Mouse (Mus musculus): ENCODE results near the gene Smo. TPM values are rescaled to one million over a fixed set of nuclear protein-coding genes. Genes with fewer than 3 reads are reported as not detected.

The Smo gene
- polyA plus RNA-seq (2012): 25.7 and 32.8 TPM in 2 replicates

DNA sequence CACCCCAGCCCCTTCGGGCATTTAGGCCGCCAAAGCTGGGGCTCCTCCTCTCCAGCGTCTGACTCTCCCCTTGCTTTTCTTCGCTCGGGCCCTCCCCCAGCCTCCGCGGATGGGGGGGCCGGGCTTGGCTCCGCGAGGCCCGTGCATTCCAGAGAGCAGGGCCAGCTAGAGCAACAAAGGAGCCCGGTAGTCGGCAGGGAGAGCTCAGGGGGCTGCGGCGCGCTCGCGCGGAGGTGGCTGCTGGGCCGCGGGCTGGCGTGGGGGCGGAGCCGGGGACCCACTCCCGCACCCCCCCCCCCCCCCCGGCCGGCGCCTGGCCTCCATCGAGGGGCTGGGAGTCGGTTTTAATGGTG, at the start of gene Smo:
Smo (plus strand) TSS at position 168 of the 353 bp plus-strand sequence.

DNA sequence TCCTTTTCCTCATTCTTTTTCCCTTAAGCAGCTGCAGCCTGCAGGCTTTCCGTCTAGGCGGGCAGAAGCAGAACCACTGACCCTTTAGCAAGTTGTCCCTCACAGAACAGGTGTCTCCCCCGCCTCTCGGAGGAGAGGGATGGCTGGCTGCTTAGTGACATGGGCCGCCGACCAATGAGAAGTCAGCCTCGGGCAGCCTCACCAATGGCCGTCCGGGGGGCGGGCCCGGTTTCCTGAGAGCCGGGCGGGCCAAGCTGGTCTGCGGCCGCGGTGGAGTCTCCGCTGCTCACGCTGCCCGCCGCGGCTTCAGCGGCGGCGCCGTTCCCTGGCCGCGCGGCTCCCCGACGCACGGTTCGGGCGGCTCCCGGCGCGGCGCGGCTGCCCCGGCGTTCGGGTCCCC, 41.4 kb upstream of the Smo start, which contains the start of gene Tspan33:
Tspan33 (plus strand) TSS at position 270 of the 400 bp plus-strand sequence.

DNA sequence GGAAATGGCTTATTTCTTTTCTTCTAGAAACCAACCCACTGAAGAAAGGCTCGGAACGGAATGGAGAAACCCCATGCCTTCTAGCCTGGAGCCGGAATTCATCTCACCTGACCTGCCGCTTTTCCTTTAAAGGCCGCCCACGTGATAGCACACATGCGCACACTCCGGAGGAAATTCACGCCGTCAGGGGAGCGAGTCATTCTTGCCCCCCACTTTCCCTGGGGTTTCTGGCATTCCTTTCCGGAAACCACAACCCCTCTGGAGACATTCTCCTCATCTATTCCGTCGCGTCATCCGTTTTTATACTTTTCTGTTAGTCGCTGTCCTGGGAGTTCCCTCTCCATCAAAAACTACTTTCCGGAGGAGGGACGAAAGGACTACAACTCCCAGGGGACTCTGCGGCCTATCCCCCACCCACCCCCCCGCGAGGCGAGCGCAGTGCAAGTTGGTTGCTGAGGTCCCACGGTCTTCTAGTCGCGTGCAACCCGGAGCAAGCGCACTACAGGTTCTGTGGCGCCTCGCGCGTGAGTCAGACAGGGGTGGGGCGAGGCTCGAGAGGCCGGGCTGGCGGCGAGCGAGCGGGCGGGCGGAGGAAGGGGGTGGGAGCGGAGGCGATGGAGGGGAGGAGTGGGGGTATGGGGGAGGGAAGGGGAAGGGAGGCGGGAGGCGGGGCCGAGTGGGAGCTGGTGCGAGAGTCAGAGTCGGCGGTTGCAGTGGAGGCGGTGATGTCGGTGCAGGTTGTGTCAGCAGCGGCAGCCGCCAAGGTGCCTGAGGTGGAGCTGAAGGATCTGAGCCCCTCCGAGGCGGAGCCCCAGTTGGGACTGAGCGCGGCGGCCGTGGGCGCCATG, 32.7 kb downstream of the Smo start, which contains the start of gene Ahcyl2:
Ahcyl2 (plus strand) TSS at position 199 of the 848 bp plus-strand sequence.

Other genes with a start within 250 kb of the Smo start
- 0.22 and 0.30 TPM in 2 replicates for gene Kcp, start 227.6 kb upstream of the Smo start, polyA plus RNA-seq (2012)
- gene Irf5, start 208.9 kb upstream of the Smo start, polyA plus RNA-seq (2012): 43.9 and 61.6 TPM in 2 replicates
- gene Tnpo3, start 125.6 kb upstream of the Smo start, polyA plus RNA-seq (2012): 28.2 and 43.1 TPM in 2 replicates
- 16.9 and 22.5 TPM in 2 replicates for gene Tspan33, start 41.3 kb upstream of the Smo start, polyA plus RNA-seq (2012)
- 6.6 and 9.9 TPM in 2 replicates for gene Ahcyl2, start 32.5 kb downstream of the Smo start, polyA plus RNA-seq (2012)
- 0.04 and 0.13 TPM in 2 replicates for gene Strip2, start 181.5 kb downstream of the Smo start, polyA plus RNA-seq (2012)